Mouse (Mus musculus) embryo, embryonic 11 days (tissue): Measurements from ENCODE around the gene Zmiz1.
A peak's percentile ranks its signal among the peaks of the same experiment; 100 is the strongest.

Source experiments
- DNase-seq: peaks from one replicate; pipeline ENCODE4 v3.0.0-alpha.2; 2015

Zmiz1 gene

GRCm38 (mm10) chr14:25620766-25621165, 161.8 kb downstream of the Zmiz1 start:
- DNase-seq: no peak

GRCm38 (mm10) chr14:25623698-25624097, 164.7 kb downstream of the Zmiz1 start:
- no peak for DNase-seq

DNA sequence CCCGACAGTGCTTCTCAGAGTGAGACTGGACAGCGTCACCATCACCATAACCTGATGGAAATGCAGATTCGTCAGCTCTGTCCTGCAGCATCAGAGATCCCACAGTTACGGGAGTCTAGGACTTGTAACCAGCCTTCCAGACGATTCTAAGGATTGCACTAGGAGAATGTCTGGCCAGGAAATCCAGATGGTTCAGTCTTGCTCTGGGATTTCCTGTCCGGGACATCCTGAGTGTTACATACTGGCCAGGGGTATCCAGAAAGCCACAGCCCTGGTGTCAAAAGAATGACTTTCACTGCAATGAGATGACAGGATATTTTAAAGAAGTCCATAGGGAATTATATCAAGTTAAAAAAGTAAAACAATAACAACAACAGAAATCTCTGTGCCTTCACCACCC, 165.7 kb downstream of the Zmiz1 start:
- no peak for DNase-seq

GRCm38 (mm10) chr14:25627599-25628255, 168.7 kb downstream of the Zmiz1 start:
- DNase-seq: no peak

DNA sequence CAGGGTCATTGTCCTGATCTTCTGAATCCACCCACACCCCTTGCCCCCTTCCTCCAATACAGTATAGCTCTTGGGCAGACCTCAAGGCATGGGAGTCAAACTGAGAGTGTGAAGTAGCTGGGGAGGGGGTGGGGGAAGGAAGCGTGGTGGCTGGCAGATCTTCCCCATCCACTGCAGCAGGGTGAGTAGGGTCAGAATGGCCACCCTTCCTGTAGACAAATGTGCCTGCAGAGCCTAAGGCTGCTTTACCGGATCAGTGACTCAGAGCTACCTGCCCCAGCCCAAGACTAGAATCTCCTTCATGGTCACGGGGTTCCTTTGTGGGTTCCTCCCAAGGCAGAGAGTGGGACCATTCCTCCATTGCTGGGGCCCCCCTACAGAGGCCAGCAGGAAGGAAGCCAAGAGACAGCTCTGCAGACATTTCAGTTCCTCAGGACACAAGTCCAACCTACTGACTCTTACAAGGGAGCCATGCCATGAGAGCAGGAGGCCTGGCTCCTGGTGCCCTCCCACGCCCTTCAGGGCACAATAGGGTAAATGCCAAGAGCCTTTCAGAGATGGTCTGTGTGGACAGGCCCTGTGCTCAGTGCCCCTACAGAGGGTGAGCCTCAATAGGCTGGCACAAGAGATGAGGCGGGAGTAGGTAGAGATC, 169.6 kb downstream of the Zmiz1 start:
- no peak for DNase-seq

- DNase-seq: no peak
Observed at GRCm38 (mm10) chr14:25629866-25630606, 171.1 kb downstream of the Zmiz1 start.

- DNase-seq: no peak
Observed at GRCm38 (mm10) chr14:25630647-25631409, 171.8 kb downstream of the Zmiz1 start.

GRCm38 (mm10) chr14:25631481-25631880, 172.5 kb downstream of the Zmiz1 start:
- no peak for DNase-seq

DNA sequence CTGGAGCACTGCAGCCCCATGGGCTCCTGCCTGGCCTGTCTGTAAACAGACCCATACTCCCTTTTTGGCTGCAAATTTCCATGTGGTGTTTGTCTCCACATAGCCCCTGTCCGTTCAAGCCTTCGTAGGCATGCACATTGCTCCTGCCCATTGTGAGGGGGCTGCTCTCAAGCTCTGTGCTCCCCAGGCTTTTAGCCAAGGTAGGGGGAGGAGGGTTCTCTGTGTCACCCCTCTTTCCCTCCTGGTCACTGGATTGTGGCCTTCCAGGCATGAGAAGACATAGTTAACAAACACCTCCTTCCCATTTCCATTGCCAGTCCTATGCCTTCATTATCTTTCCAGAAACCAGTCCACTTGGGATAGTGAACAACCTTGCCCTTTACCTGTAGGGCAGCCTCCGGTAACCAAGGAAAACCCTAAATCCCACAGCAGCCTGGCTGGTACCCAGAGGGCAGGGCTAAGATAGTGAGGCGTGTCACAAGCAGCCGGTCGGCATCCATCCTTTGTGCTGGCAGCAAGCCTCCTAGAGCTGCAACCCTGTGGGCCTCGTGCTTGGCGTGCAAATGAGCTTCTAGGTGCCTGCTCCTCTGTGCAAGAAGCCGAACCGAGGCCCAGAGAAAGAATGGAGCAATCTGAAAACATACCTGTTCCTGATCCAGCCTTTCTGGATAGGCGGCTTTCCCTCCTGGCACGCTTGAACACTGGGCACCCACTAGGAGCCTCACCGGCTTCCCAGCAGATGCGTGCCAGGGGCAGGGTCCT, 174.7 kb downstream of the Zmiz1 start:
- no peak for DNase-seq

DNA sequence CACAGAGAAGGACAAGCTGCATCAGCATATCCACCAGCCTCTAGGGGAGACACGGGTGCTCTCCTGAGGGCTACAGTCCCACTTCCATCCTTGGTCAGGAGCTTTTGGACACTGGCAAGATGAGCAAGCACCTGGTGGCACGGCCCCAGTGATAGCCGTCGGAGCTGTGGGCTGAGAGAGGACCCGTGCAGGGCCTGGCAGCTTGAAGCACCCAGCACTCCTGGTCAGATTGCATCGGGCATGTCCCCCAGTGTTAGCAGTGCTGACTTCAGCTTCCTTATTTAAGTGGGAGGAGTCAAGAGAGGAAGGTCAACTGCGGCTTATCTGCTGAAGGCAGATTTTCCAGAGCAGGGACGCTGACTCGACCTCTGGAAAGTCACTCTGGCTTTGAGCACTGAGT, 175.3 kb downstream of the Zmiz1 start:
- no peak for DNase-seq

DNA sequence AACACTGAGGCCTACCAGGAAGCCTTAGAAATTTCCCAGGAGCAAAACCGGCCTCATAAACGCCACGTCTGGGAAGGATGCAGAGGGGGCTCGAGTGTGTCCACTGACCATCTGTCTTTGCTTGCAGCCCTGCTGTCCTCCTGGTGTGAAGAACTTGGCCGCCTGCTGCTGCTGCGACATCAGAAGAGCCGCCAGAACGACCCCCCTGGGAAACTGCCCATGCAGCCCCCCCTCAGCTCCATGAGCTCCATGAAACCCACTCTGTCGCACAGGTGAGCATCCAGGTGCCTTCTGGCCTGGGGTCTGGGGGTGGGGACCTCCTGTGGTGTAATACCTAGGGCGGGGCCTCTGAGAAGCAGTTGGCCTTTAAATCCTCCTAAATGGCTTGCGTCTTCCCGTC, 176.8 kb downstream of the Zmiz1 start:
- no peak for DNase-seq

DNA sequence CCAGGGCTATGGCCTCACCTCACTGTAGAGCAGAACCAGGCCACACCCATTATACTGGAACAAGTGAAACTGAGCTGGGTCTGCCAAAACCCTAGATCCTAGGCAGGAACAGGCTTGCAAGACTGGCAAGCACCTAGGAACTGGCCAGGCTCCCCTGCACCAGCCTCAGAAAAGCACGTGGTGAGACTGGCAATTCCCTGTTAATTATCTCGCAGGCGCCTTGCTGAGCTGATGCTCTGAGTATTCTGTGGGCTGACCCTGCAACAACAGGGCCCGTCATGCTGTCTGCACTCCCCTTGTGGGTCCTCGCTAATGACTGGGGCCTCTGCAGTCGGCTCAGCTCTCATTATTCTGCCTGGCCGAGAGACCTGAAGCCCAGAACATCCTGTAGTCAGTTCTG, 177.3 kb downstream of the Zmiz1 start:
- no peak for DNase-seq

GRCm38 (mm10) chr14:25639120-25639758, 180.3 kb downstream of the Zmiz1 start:
- DNase-seq: no peak

DNA sequence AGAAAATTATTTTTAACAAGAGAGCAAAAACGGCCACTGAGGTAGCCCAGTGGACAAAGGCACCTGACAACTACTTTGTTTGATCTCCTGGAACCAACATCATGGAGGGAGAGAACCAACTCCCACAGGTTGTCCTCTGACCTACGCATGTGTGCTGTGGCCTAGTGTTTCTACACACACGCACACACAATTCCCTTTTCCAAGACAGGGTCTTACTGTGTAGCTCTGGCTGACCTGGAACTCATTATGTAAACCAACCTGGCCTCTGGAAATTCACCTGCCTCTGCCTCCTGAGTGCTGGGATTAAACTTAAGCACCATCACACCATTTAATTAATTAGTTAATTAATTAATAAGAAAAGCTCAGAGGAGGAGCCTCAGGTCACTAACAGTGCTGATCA, 181.0 kb downstream of the Zmiz1 start:
- DNase-seq: no peak

DNA sequence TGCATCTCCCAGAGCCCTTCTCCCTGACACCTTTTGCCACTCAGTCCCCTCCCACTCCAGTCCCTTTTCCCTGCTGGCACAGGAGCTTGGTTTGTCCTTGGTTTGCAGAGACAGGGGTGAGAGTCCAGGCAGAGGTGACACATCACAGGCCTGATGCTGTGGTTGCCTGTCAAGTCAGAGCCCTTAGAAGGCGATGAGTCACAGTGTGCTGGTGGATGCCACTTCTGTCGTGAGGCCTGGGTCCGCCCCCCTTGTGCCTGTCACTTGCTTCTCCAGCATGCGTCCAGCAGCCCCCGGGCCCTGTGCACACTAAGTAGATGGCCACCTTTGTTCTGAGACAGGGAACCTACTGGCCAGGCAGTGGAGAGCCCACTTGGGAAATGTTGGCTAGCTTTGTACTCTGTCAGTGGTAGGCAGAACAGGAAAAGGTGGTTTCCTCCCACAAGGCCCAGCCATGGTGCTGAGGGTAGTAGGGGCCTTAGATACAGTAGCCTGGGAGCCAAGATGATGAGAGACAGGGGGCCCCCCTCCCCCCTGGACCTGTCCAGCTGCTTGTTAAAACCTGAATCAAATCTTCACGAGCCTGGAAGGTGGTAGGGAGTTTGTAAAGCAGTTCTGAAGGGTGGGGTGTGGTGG, 181.6 kb downstream of the Zmiz1 start:
- DNase-seq: no peak

DNA sequence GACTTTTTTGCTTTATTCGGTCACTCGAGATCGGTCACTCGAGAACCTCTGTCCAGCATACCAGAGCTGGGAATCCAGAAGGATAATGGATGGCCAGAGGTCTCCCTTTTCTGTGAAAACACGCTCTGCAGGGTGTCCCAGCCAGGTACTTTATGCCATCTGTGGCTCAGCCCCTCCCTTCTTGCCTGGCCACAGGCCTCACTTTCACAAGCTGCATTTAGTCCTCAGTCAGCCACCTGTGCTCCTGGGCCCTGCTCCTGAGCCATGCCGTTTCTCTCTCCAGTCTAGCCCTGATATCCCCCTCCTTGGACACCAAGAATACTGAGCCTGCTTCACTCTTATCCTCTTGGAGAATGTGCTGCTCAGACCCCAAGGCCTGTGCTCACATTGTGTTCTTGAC, 182.1 kb downstream of the Zmiz1 start:
- DNase-seq: no peak

DNA sequence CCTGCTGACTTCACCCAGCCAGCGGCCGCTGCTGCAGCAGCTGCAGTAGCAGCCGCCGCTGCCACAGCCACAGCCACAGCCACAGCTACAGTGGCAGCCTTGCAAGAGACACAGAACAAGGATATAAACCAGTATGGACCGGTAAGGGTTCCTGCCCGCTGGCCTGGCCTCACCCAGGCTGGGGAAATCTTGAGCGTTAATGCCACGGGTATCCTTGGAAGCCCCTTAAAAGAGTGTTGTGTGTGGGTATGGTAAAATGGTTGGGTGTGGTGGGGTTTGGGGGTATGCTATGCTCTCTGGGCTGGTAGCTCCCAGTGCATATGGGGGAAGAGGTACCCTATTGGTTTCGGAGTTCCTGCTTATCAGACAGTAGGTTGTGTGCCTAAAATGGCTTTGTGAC, 186.7 kb downstream of the Zmiz1 start:
- DNase-seq: no peak

GRCm38 (mm10) chr14:25646161-25646621, 187.2 kb downstream of the Zmiz1 start:
- DNase-seq: peak; percentile 75

DNA sequence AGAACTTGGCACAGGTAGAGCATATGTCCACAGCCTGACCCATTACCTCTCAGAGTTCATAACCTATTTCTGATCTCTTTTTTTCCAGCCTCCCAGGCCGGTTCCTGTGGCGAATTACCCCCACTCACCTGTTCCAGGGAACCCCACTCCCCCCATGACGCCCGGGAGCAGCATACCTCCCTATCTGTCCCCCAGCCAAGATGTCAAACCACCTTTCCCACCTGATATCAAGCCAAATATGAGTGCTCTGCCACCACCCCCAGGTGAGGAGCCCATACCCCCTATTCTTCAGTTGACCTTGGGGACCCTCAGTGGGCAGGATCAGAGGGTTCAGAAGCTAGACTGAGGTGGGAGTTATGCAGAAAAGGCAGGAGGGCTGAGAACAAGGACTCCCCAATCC, 192.1 kb downstream of the Zmiz1 start:
- DNase-seq: no peak

DNA sequence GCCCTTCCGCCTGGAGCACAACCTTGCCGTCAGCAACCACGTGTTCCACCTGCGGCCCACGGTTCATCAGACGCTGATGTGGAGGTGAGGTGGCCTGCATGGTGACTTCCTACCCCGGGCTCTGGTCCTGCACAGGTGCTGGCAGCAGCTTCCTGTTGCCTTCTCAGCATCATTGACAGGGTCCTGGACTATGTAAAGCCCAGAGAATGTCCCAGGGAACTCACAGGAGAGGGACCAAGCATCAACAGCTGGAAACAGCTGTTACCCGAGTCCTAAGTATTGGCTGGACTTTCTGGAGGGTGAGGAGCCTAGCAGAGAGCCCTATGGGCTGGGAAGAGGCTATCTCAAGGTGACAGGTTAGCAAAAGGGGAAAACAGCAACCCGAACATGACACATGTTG, 192.9 kb downstream of the Zmiz1 start:
- no peak for DNase-seq

DNA sequence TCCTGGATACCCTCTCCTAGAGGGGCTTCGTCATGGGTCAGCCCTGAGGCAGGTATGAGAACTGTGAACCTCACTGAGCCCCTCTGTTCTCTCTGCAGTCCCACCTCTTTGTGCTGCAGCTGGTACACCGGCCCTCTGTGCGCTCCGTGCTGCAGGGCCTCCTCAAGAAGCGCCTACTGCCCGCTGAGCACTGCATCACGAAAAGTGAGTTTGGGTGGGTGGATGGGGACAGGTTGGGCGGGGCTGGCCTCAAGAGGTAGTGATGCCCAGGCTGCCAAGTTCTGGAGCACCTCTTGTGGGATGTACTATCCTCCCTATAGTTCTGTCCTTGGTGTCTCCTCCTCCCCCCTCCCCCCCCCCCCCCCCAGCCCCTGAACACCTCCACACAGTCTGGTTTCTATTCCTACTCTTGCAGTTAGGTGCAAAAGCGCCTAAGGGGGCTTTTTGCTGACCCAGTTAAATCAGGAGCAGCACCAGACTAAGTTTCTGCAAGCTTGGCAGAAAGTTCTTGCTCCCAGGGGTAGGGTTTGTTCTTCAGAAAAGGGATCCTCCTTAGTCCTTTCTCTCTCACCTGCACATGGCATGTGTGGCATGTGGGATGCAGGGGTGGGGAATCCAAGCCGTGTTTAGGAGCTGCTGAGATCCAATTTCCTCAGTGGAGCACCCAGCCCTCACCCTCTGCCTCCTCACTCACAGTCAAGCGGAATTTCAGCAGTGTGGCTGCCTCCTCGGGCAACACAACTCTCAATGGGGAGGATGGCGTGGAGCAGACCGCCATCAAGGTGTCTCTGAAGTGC, 195.6 kb downstream of the Zmiz1 start:
- no peak for DNase-seq
